Mouse (Mus musculus): ENCODE results near the gene Rnf169. TPM values are rescaled to one million over a fixed set of nuclear protein-coding genes. Genes with fewer than 3 reads are reported as not detected.

Rnf169 gene
- polyA plus RNA-seq, 1 experiment from 2014 or later, result 2.9 TPM

GRCm38 (mm10) chr7:99876345-99876744 is 103.9 kb downstream of the Rnf169 start:
- ATAC-seq (replicated peaks; ENCODE audit: extremely low read depth, insufficient read depth, low FRiP score), result peak; percentile 58
- 0% methylated on average over 3 of the region's 3 CpGs for WGBS

GRCm38 (mm10) chr7:99875891-99876290 is 104.4 kb downstream of the Rnf169 start:
- Histone ChIP-seq H3K4me2 (ENCODE audit: low read depth, low read length) (no peak overlapping the region), H3K9me3 (replicated peaks; ENCODE audit: control insufficient read depth, low read length) (no peaks in the 10 kb centered on the region), H3K4me3 (ENCODE audit: low read length) (no peak overlapping the region), H3K9ac (ENCODE audit: low read length) (no peak overlapping the region), H3K36me3 (ENCODE audit: control insufficient read depth, insufficient read depth) (no peaks in the 10 kb centered on the region), H3K27me3 (ENCODE audit: control insufficient read depth, insufficient read depth, low read length) (peaks cover 2% of the 10 kb centered on the region; the same call in 1 of the 2 replicates), H3K4me1 (ENCODE audit: control insufficient read depth, insufficient read depth, low read length) (peaks cover 5% of the 10 kb centered on the region), H3K27ac (ENCODE audit: low read length) (no peak overlapping the region)
- ATAC-seq (replicated peaks; ENCODE audit: extremely low read depth, insufficient read depth, low FRiP score), result no peak
- 32% methylated on average over 5 of the region's 5 CpGs for WGBS

More at GRCm38 (mm10) chr7:99876345-99876744, 103.9 kb downstream of the Rnf169 start:
- Histone ChIP-seq H3K9ac (ENCODE audit: low read length) (no peak overlapping the region), H3K4me3 (ENCODE audit: low read length) (no peak overlapping the region), H3K36me3 (ENCODE audit: control insufficient read depth, insufficient read depth) (no peaks in the 10 kb centered on the region), H3K27ac (ENCODE audit: low read length) (no peak overlapping the region), H3K4me1 (ENCODE audit: control insufficient read depth, insufficient read depth, low read length) (peaks cover 5% of the 10 kb centered on the region), H3K4me2 (ENCODE audit: low read depth, low read length) (no peak overlapping the region), H3K9me3 (replicated peaks; ENCODE audit: control insufficient read depth, low read length) (no peaks in the 10 kb centered on the region), H3K27me3 (ENCODE audit: control insufficient read depth, insufficient read depth, low read length) (peaks cover 2% of the 10 kb centered on the region; the same call in 1 of the 2 replicates)

GRCm38 (mm10) chr7:99873965-99874364 is 106.3 kb downstream of the Rnf169 start:
- no peak overlapping the region for H3K4me2 ChIP-seq (ENCODE audit: low read depth, low read length)
- peaks cover 2% of the 10 kb centered on the region; the same call in 1 of the 2 replicates for H3K27me3 ChIP-seq (ENCODE audit: control insufficient read depth, insufficient read depth, low read length)
- H3K9ac ChIP-seq (ENCODE audit: low read length), result 0 out of 2 replicates have a peak overlapping the region, but pooled peaks have one; percentile 12
- no peak overlapping the region for H3K4me3 ChIP-seq (ENCODE audit: low read length)
- no peaks in the 10 kb centered on the region for H3K9me3 ChIP-seq (replicated peaks; ENCODE audit: control insufficient read depth, low read length)
- 37% methylated on average over 6 of the region's 6 CpGs for WGBS
- no peak for ATAC-seq (replicated peaks; ENCODE audit: extremely low read depth, insufficient read depth, low FRiP score)
- no peaks in the 10 kb centered on the region for H3K36me3 ChIP-seq (ENCODE audit: control insufficient read depth, insufficient read depth)
- no peak overlapping the region for H3K27ac ChIP-seq (ENCODE audit: low read length)
- H3K4me1 ChIP-seq (ENCODE audit: control insufficient read depth, insufficient read depth, low read length), result peaks cover 5% of the 10 kb centered on the region

Other genes starting within 250 kb of the Rnf169 start
- gene Olfr521, start 216.9 kb downstream of the Rnf169 start, polyA plus RNA-seq (2015; fragmentation: Nextera tagmentation; extraction: Ambion mirVana), result not detected in 2 replicates
- gene Neu3, start 152.0 kb downstream of the Rnf169 start, polyA plus RNA-seq (2015; fragmentation: Nextera tagmentation; extraction: Ambion mirVana), result 4.7 and 5.2 TPM in 2 replicates
- gene Xrra1, start 121.3 kb downstream of the Rnf169 start, polyA plus RNA-seq (2015; fragmentation: Nextera tagmentation; extraction: Ambion mirVana), result 0.12 and 0.46 TPM in 2 replicates
- 180 and 224 TPM in 2 replicates for gene Spcs2, start 117.0 kb downstream of the Rnf169 start, polyA plus RNA-seq (2015; fragmentation: Nextera tagmentation; extraction: Ambion mirVana)
- gene Chrdl2, start 25.7 kb upstream of the Rnf169 start, polyA plus RNA-seq (2015; fragmentation: Nextera tagmentation; extraction: Ambion mirVana), result 0.15 TPM in 1 of 2 replicates, not detected in the other
- gene Pold3, start 141.1 kb upstream of the Rnf169 start, polyA plus RNA-seq (2015; fragmentation: Nextera tagmentation; extraction: Ambion mirVana), result 33.4 and 36.6 TPM in 2 replicates
- gene Lipt2, start 178.8 kb upstream of the Rnf169 start, polyA plus RNA-seq (2015; fragmentation: Nextera tagmentation; extraction: Ambion mirVana), result 11.6 and 11.9 TPM in 2 replicates
- gene Kcne3, start 196.1 kb upstream of the Rnf169 start, polyA plus RNA-seq (2015; fragmentation: Nextera tagmentation; extraction: Ambion mirVana), result 9.3 and 9.5 TPM in 2 replicates
- gene Pgm2l1, start 246.9 kb upstream of the Rnf169 start, polyA plus RNA-seq (2015; fragmentation: Nextera tagmentation; extraction: Ambion mirVana), result 1.3 and 1.5 TPM in 2 replicates